Mouse (Mus musculus): ENCODE data around the gene Tox2. TPM values are rescaled to one million over a fixed set of nuclear protein-coding genes. Genes with fewer than 3 reads are reported as not detected.

Gene Tox2
- total and polyA plus RNA-seq, 3 experiments: 4.0 to 8.0 (median 7.4) TPM

DNA sequence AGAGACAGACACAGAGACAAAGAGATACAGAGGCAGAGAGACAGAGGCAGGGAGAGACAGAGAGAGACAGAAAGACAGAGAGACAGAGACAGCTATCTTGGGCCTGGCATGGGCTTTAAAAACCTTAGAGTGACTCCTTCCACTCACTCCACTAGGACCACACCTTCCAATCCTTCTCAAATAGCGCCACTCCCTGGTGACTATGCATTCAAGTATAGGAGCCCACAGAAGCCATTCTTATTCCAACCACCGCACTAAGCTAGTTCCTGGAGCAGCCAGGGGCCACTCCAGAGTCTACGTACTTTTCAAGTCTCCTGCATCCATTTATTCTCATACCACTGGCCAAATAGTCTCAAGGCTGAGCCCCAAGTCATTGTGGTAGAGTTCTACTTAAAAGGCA is 115.9 kb downstream of the Tox2 start:
- DNase-seq: no peak

DNA sequence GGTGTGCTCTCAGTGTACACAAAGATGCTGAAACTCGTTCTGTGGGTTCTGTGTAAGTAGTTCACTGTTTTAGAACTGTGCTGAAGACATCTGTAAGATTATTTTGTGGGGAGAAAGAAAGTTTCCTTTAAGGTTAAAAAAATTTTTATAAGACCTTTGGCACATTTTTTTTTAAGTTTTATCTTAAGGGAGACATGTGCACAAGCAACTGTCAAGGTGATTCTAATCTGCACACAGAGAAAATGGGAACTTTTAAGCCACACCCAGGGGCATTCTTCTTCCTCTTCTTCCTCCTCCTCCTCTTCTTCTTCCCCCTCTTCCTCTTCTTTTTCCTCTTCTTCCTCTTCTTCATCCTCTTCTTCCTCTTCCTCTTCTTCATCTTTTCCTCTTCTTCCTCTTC is 120.2 kb downstream of the Tox2 start:
- DNase-seq: no peak

DNA sequence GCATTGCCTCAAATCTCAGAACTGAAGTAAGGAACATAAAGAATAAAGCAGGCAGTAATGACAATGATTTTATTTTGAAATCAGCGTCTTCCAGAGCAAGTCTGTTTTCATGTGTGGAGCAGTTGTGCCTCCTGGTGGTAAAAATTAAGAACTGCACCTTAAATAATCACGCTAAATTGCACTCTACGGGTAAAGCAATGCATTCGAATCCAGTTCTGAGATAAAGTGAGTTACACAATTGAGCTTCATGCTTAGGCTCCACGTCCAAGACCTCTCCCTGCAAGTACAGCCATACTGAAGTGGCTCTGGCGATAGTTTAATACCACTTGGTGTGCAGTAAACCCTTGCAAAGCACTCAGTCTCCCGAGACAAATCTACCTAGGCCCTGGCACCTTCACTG is 127.8 kb downstream of the Tox2 start:
- peak; percentile 39 for DNase-seq

DNA sequence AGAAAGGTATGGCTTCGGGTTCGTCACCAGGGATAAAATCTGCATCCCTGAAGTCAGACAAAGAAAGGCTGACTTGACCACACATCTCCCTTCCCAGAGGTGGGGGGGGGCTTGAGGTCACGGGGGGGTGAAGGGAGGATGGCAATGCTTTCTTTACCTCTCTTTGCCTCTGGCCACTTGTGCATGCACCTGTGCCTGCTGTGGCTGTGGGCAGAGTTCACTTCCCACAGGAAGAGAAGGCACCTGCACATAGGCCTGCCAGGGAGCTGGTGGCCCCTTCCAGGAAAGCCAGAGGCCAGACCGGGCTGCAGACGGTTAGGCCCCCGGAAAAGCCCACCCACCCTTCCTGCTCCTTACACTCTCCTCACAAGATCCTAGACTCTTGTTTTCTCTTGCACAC is 128.5 kb downstream of the Tox2 start:
- DNase-seq: no peak

DNA sequence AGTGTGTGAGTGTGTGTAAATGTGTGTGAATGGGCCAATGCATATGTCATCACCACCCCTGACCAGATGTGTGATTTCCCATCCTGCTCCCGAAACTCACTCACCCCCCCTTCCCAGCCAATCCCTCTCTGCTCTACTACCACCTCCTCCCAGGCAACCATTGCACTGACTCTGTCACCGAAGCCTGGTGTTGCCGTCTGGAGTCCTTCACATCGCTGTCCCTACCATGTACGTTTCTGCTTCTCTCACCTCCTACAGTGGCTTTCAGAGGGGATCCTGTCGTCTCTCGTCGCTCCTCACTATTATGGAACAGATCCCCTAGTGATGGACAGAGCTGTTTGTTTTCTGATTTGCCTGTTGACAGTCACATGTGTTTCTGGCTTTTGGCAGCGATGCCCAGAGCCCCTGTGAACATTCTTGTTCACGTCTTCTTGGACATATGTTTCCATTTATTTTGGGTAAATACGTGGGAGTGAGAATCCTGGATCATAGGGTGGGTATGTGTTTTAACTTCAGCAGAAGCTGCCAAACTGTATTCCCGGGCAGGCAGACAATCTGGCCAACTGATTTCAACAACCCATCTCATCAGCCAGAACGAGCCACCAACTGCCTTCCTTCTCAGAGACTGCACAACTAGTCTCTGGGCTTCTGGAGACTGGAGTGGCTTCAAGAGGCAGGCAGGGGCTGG is 129.6 kb downstream of the Tox2 start:
- no peak for DNase-seq

DNA sequence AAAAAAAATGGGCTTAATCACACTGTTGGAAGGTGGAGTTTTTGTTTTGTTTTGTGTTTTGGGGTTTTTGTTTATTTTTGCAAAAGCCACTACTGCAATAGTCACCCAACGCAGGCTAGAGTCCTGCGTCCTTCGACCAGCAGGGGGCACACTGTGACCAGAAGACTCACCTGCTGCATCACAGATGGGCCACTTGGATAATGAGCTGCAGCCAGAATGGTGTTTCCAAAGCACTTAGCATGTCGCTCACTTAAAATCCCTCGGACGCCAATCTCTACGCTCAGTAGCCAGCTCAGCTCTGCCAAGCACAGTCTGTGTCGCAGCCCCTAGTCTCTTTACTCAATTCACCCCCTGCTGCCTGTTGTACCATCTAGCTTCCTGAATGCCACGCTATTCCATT is 137.3 kb downstream of the Tox2 start:
- peak; percentile 64 for DNase-seq

DNA sequence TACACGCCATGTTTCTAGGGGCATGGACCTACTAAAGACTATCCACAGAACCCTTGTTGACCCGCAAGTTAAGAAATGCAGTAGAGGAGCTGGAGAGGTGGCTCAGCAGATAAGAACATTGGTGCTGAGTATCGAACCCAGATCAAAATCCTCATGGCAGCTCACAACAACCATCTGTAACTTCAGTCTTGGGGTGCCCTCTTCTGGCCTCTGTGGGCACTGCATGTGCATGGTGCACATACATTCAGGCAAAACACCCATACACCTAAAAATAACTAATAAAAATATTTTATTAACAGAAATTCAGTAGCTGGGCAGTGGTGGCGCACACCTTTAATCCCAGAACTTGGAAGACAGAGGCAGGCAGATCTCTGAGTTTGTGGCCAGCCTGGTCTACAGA is 140.7 kb downstream of the Tox2 start:
- no peak for DNase-seq

DNA sequence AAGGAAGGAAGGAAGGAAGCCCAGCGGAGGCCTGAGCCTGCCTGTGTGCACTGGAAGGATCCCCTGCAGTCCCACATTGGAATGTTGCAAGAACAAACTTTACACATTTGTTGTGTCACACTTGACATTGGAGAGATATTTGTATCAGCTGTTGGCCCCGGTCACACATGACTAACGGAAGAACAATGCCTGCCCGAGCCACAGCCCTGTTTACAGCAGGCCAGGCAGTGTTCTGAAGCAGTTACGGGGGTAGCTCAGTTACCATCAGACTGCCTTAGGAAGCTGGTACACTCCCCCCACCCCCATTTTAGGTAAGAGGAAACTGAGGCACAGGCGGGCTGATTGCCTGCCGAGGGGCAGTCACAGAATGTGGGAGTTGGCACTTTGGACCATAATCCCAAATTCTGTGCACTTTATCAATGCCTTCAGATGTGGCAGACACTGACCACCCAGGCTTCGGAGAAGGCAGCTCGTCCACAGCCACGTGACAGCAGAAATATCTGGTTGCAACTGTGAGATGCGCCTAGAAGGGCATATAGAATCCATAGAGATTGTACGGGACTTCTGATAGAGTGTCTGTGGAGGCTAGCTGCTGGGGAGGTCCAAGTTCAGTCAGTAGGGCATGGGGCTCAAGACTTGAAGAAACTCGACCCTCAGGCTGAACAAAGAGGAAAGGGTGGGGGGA is 142.2 kb downstream of the Tox2 start:
- DNase-seq: peak; percentile 69

DNA sequence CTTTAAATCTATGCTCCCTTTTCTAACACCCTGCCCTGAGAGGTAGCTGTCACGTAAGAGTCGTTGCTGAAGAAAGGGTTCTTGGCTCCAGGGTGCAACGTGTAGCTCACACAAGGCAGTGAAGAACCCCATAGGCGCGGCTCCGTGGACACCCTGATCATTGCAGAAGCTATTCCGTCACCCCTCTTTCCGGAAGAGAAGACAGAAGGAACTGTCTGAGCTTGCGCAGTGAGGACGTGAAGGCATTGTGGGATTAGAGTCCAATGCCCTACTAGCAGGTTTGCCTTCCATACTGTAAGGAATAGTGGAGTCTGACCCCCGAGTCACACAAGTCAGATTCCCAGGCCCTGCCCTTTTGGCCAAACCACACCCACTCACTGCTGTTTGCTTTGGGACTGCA is 143.6 kb downstream of the Tox2 start:
- no peak for DNase-seq

DNA sequence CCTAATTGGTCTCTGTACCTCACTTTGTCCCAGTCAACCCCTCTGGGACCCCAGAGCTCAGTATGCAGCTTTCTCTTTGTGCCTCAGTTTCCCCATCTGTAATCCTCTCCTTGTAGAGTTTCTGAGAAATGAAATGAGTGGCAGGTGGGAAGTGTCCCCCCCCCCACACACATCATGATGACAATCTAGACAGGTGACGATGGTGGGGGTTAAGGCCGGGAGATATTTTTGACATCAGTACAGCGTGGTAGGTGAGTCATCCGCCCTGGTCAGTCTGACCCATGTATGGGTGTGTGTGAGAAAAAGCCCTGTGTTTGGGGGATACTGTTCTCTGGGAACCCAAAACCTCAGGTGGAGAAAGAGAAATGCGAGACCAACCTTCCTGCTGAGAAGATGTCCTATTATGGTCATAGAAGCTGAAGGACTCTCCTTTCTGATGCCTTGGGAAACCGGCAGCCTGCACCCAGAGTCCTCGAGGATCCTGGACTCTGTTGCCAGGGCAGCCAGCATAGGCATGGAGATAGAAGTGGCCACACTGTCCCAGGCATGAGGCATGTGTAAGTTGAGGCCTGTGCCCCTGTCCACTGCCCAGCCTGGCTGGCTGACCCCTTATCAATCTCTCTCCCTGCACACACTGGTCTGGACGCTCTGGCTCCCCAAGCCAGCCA is 144.7 kb downstream of the Tox2 start:
- DNase-seq: no peak

DNA sequence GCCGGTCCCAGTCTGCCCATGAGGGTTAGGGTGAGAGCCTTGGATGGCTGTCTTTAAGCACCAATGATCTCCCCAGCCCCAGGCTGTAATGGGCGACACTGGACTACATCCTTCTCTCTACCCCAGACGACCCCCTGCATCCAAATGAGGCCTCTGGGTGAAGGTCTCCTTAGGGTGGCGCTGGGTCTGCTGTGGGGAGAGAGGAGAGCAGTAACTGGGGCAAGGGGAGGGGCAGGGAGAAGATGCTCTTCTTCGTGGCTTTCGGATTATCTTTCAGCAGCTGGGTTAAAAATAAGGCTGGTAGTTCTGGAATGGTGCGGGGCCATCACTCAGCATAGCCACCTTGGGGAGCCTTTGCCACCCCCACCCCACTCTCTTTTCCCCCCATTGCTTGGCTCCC is 145.8 kb downstream of the Tox2 start:
- DNase-seq: no peak

DNA sequence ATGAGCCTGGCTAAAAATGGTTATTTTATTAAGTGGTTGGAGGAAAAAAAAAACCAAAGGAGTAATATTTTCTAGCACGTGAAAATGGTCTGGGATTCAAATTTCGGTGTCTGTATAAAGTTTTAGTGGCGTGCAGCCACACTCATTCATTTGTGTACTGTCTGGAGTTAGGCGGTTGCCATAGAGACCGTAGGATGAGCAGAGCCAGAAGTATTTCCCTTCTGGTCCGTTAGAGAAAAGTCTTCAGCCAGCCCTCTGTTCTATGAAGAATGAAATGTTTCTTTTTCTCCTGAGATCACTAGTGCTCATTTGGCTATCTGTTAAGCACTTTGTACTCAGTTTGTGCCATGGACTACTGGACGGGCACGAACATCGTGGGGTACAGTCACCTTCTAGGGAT is 146.5 kb downstream of the Tox2 start:
- no peak for DNase-seq

DNA sequence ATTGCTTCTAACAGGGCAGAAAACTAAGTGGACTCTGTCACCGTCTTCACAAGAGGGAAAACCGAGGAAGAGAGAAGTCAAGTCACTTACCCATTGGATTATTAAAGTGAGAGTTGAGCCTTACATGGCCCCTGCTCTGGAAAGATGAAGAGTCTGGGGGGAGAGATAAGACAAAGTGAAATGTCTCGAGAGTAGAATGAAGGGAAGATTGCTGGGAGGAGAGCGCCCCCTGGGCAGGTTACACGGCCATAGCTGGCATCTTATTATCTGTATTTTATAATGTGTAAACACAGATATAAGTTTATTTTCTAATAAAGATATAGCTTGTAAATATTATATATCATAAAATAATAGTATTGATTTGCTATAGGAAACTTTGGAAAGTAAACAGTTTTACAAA is 147.5 kb downstream of the Tox2 start:
- DNase-seq: no peak

DNA sequence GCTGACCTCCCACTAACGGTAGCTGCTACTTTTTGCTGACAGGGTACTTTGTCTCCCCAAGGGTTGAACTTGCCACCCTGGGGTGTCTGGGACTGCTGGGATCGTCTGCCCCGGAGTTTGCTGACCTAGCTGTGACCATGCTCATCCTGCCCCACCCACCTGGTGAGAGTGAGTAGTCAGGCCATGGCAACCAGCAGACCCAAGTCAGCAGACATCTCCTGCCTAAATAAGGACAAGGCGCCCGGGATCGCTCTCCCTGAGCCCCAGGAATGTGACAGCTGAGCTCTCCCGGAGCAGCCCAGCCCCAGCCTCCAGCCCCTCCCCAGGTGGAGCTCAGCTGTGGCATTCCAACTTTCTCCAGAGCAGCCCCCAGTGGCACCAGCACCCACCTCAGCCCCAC is 150.8 kb downstream of the Tox2 start:
- DNase-seq: no peak

DNA sequence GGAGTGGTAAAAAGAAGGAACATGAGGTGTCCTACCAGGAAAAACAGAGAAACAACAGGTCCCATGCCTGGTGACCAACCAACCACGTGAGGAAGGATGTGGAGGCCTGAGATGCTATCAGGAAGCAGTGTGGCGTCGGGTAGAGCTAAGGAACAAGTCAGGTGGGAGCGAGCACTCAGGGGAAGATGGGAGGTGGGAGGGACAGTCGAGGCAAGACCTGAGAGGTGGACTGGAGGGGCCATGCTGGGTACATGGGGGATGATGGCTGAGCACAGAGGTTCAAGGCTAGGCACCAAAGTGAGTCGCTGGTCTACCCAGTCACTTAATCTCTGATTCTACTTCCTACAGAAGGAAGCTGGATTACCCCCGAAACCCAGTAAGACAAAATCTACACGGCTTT is 152.7 kb downstream of the Tox2 start:
- no peak for DNase-seq

DNA sequence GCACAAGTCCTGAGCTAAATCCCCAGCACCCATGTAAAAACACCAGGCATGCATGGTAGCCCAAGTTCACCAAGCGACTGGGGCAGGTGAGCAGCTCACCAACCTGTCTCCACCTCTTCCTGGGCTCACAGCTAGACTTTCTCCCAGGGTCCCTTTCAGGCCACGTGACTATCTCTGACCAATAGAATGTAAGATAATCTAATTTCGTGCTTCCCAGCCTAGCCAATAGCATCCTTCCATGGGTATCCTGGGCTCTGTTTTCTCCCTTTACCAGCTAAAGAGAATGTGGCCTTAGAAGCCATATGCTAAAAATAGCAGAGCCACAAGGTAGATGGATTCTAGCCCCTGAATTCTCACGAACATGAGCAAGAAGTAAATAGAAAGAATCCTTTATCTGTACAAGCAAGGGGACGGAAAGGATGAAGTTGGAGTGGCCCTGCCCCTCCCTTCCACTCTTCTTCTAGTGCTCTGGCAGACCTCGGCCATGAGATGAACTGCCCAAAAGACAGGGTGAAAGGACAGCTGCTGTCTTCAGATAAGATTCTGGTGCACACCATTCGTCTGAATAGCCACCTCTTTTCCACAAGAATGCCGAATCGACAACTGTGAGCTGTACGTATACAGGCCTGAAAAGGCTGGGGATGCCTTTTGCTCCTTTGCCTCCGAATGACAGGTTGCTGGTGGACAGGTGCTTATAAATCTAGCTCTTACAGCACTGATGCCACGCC is 153.4 kb downstream of the Tox2 start:
- no peak for DNase-seq

DNA sequence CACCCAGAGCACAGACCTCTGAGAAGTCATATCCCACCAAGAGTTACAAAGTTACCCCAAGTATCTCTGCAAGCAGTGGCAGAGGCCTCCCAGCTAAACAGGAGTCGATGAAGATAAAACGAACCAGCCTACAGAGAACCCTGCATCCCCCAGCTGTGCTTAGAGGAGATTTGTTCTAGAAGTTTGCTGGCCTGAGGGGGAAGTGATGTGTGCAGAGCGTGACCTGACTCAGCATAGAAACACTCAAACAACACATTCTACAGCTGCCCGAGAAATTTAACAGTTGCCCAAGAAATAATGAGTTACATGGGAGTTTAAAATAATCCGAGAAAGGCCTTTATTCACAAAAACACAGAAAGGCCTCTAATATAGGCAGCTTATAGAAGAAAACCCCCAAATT is 155.7 kb downstream of the Tox2 start:
- DNase-seq: no peak

DNA sequence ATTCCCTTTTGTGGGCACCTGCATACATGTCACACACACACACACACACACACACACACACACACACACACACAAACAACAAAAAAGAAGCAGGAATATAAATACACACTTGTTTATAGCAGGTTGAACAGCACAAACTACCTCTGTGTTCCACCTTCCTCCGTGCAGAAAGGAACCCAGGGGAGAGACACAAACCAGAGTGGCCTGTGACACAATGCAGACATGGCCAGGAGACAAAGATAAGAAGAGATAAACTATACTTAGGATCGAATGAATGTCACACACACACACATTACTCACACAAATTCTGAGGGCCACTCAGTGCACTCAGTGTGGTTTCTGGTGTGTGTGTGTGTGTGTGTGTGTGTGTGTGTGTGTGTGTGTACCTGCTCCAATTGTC is 156.3 kb downstream of the Tox2 start:
- no peak for DNase-seq

DNA sequence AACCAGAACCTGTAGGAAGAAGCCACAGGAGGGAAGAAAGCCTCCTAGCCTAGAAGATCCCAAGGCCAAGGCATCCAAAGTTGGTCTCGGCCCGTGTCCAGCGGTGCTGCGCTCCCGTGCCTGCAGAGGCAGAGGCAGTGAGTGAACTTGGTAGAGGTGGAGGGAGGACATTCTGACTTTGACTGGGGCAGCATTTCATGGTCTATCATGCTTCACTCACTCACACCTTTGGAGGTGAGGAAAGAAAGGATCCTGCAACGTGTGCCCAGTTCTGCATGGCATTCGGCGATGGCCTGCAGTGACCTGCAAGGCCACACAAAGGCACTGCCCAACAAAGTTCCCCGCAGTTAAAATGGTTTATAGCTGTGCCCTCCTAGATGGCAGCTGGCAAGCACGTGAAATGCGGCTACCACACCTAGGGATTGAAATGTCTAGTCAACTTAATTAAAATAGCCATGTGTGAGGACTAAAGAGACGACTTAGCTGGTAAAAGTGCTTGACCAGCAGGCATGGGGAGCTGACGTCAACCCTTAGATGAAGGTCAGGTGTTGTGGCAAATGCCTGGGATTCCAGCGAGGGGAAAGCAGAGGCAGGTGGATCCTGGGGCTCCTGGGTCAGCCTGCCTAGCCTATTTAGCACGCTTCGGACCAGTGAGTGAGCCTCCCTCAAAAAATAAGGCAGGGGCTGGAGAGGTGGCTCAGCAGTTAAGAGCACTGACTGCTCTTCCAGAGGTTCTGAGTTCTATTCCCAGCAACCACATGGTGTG is 158.1 kb downstream of the Tox2 start:
- DNase-seq: no peak

DNA sequence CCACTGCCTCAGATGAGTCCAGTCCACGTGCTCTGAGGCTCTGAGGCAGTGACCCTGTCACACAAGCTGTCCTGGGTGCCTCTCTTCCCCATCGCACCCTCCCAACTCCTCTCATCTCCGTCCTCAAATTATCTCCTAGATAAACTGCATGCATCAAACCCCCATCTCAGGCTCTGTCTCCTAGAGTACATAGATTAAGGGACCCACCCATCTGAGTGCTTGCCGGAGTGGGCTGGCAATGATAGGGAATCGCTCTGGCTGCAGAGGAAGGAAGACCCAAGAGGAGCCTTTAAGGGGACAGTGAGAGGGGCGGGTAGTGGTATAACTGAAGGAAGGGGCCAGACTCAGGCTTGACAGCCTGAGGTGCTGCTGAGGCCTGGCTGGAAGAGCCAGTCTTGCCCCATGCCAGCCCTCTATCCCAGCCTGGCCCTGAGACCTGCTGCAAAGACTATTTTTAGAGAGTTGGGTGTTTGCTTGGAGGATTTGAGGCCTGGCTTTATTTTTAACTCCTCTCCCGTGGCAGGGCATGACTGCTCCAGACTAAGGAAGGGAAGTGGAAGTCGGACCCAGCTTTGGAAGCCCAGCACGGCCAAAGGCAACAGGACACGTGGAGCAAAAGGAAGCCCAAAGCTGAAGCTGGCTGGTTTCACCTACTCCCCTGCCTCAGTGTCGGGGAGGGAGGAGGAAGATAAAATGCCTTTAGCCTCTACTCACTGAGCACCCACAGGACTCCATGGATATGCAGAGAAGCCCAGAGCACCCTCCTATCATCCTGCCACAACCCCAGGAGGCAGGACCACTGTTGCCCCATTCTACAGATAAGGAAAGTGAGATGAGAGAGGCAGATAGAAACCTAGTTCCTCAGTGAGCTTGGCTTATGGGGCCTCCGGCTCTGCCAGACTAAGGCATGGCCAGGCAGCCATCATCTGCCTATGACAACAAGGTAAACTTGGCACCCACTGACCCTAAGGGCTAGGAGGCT is 160.3 kb downstream of the Tox2 start:
- DNase-seq: no peak
